Mouse (Mus musculus): ENCODE measurements around the gene Sugct. TPM values are rescaled to one million over a fixed set of nuclear protein-coding genes. Genes with fewer than 3 reads are reported as not detected.
"Not testable (repeated sequence)": the region's sequence is repeated elsewhere in the genome, so short reads cannot be mapped to it uniquely, and the experiment has no call there.

Sugct gene
- total RNA-seq, 2 experiments from 2014 or later = 0.87 to 0.96 TPM

GRCm38 (mm10) chr13:17606217-17606616, 89.1 kb downstream of the Sugct start:
- intact Hi-C loops (cut with DNase I) = no loop called here
- no peak for DNase-seq

- DNase-seq = no peak
These were observed 90.7 kb downstream of the Sugct start for GRCm38 (mm10) chr13:17604670-17605069.

GRCm38 (mm10) chr13:17603756-17604155, 91.6 kb downstream of the Sugct start:
- intact Hi-C loops (cut with DNase I) = no loop called here
- DNase-seq = no peak

More at GRCm38 (mm10) chr13:17604670-17605069, 90.7 kb downstream of the Sugct start:
- intact Hi-C loops (cut with DNase I) = no loop called here

GRCm38 (mm10) chr13:17585267-17585913, 110.0 kb downstream of the Sugct start:
- intact Hi-C loops (cut with DNase I) = no loop called here
- no peak for DNase-seq

GRCm38 (mm10) chr13:17584804-17585203, 110.5 kb downstream of the Sugct start:
- intact Hi-C loops (cut with DNase I) = loop anchor here (5.0 kb wide), 2 partner anchors 1578 to 1598 kb away; no protein-coding TSS in a partner anchor
- peak; percentile 21 for DNase-seq

GRCm38 (mm10) chr13:17581684-17582083, 113.7 kb downstream of the Sugct start:
- peak; percentile 3 for DNase-seq

GRCm38 (mm10) chr13:17559357-17559756, 136.0 kb downstream of the Sugct start:
- intact Hi-C loops (cut with DNase I) = no loop called here
- no peak for DNase-seq

More at GRCm38 (mm10) chr13:17581684-17582083, 113.7 kb downstream of the Sugct start:
- intact Hi-C loops (cut with DNase I) = loop anchor here (5.0 kb wide), 2 partner anchors 1574 to 1594 kb away; no protein-coding TSS in a partner anchor

GRCm38 (mm10) chr13:17536341-17536740, 159.0 kb downstream of the Sugct start:
- intact Hi-C loops (cut with DNase I) = no loop called here

GRCm38 (mm10) chr13:17534871-17535270, 160.5 kb downstream of the Sugct start:
- DNase-seq = no peak
- intact Hi-C loops (cut with DNase I) = no loop called here

More at GRCm38 (mm10) chr13:17536341-17536740, 159.0 kb downstream of the Sugct start:
- no peak for DNase-seq

- intact Hi-C loops (cut with DNase I) = no loop called here
- no peak for DNase-seq
These were observed 160.9 kb downstream of the Sugct start for GRCm38 (mm10) chr13:17534469-17534868.

GRCm38 (mm10) chr13:17511184-17511778, 184.1 kb downstream of the Sugct start:
- intact Hi-C loops (cut with DNase I) = no loop called here
- no peak for DNase-seq

GRCm38 (mm10) chr13:17494936-17495335, 200.4 kb downstream of the Sugct start:
- intact Hi-C loops (cut with DNase I) = no loop called here
- DNase-seq = no peak

GRCm38 (mm10) chr13:17494056-17494574, 201.2 kb downstream of the Sugct start:
- no peak for DNase-seq
- intact Hi-C loops (cut with DNase I) = no loop called here

GRCm38 (mm10) chr13:17457981-17458380, 237.4 kb downstream of the Sugct start:
- DNase-seq; intact Hi-C loops (cut with DNase I): not testable (repeated sequence)

- no peak for DNase-seq
- intact Hi-C loops (cut with DNase I) = loop anchor here (5.0 kb wide), 2 partner anchors 665 to 1425 kb away; no protein-coding TSS in a partner anchor
These were observed 263.0 kb downstream of the Sugct start for GRCm38 (mm10) chr13:17432139-17432916.

- no peak for DNase-seq
- intact Hi-C loops (cut with DNase I) = no loop called here
These were observed 273.5 kb downstream of the Sugct start for GRCm38 (mm10) chr13:17421875-17422274.

- intact Hi-C loops (cut with DNase I) = no loop called here
- no peak for DNase-seq
These were observed 274.8 kb downstream of the Sugct start for GRCm38 (mm10) chr13:17420557-17420956.

- peak; percentile 59 for DNase-seq
- intact Hi-C loops (cut with DNase I) = no loop called here
These were observed 352.5 kb downstream of the Sugct start for GRCm38 (mm10) chr13:17342836-17343235.

GRCm38 (mm10) chr13:17335885-17336540, 359.3 kb downstream of the Sugct start:
- intact Hi-C loops (cut with DNase I) = no loop called here
- no peak for DNase-seq

- no peak for DNase-seq
- intact Hi-C loops (cut with DNase I) = no loop called here
These were observed 368.5 kb downstream of the Sugct start for GRCm38 (mm10) chr13:17326863-17327262.
